Mouse (Mus musculus) spleen, embryonic (tissue): ENCODE results near the gene Mphosph10.

Experiments used
- CTCF ChIA-PET: fragments of 350-600 bp; sonication (Branson Sonifier 250); formaldehyde crosslinking; loops from one replicate; lab custom pipeline; 2022; lab: Charles Lee

The Mphosph10 gene

GRCm38 (mm10) chr7:64392122-64392818 lies at the start of gene Mphosph10, which contains the start of gene Mcee:
Gene Mphosph10, minus strand, starts transcription at chr7:64392268.
Gene Mcee, plus strand, starts transcription at chr7:64392607.
- CTCF ChIA-PET, result no interaction called here

DNA sequence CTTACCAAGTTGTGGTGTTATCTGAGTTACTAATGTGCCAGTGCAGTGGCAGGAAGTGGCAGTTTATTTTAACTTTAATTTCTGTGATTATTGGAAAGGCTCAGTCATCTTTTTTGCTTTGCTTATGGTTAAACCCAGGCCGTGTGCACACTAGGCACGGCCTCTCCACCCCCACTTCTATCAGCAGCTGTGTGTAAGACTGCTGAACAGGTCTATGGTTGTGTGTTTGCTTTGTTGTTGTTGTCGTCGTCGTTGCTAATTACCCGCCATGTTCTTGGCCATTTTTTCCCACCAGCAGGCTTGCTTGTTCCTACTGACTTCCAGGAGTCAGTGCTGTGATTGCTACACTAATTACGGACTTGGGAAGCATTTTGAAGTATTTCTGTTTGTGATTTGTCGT lies 48.5 kb upstream of the Mphosph10 start:
- CTCF ChIA-PET, result no interaction called here

DNA sequence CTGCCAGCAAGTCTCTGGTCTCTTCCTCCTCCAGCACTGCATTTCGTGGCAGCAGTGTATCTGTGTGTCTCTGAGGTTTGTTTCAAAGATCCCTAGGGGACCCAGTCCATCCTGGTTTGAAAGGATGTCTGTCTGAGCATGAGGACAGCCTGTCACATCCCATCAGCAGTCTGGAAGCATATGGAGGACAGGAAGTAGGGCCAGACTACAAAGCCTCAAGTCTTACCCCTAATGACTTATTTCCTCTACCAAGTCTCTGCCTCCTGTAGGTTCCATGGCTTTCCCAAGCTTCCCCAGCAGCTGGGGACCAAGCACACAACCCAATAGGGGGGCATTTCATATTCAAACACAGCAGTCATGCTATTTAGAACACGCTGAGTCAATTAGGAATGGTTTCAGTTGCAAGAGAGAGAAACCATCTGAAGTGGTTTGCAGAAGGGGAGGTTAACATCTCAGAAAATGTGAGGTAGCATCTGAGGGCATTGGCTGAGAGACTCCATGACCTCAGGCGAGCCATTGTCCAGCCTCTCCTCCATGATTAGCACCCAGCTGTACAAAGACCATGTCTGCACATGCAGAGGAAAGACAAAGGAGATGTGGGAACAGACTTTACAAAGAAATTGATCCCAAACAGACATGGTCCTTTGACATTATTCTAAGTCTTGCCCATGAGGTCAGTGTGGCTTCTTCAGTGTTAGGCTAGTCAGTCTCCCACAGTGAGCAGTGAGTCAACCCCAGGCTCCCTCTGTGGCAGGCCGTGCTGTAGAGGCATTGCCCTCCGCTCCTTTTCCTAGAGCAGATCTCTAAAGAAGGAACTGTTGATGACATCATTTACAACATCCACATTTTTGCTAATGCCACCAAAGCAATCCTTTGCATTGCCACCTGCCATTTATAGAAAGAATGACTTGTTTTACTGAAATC lies 47.8 kb upstream of the Mphosph10 start:
- CTCF ChIA-PET, result no interaction called here

- CTCF ChIA-PET, result no interaction called here
These were observed 32.8 kb upstream of the Mphosph10 start for GRCm38 (mm10) chr7:64424861-64425260.

GRCm38 (mm10) chr7:64403989-64404388 lies 11.9 kb upstream of the Mphosph10 start:
- CTCF ChIA-PET, result no interaction called here

GRCm38 (mm10) chr7:64402452-64402851 lies 10.4 kb upstream of the Mphosph10 start:
- CTCF ChIA-PET, result no interaction called here

DNA sequence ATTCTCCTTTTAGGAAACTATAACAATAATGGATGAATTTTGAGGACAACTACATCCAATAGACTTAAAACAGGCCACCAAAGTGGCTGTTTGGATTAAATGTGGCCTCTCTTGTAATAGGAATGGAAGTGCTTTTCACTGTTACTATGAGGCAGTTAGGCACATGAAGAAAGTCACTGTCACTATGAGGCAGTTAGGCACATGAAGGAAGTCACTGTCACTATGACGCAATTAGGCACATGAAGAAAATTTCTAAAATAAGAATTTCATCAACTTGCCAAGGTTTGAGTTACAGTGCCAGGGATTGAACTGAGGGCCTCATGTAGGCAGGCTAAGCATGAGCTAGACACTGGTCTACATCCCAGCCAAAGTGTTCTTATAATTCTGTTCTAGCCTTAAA lies 8.7 kb upstream of the Mphosph10 start:
- CTCF ChIA-PET, result no interaction called here

DNA sequence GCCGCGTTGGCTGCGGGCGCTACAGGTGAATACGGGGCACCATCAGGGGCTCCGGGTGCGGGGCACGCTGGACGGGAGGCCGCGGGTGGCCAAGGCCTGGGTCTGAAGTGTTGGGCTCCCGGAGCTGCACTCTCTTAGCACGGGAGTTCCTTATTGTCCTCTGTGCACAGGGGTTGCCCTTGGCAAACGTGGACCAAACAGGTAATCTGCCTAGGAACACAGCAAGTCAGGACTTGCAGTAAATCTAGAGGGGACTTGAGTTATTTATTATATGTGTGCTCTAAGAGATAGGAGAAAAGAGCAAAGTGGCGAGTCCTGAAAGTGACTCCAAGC lies 717 bp upstream of the Mphosph10 start:
- CTCF ChIA-PET, result no interaction called here

GRCm38 (mm10) chr7:64391479-64391878 lies 589 bp downstream of the Mphosph10 start:
- CTCF ChIA-PET, result no interaction called here

DNA sequence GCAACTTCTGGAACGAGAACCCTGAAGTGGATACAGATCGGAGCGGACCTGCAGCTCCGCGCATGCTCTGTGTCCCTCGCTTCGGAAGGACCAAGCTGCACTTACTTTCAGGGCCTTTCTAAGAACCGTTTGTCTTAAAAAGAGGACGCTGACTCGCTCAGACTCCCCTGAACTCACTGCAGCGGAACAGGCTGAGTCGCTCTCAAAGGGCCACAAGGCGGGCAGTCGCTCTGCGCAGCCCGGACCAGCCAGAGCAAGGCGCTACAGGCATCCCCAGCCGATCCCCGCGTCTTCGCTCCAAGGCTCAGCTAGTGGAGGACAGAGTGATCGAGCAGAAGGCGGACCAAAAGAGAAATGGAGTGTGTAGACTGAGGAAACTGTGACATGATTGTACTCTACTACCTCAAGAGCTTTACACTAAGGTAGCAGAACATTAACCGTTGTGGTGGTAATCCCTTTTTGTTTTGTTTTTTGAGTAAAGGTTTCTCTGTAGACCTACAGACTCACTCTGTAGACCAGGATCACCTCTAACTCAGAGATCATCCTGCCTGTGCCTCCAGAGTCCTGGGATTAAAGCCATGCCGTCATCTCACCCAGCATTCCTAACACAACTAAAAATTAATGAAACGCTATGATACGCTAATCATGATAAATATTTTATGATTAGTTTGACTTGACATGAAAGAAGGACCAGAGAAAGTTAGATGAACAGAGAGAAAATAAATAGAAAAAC lies 18.1 kb downstream of the Mphosph10 start, which contains the start of gene Fan1:
TSS of gene Fan1 (minus strand) at position 266 of the 733 bp plus-strand sequence.
- CTCF ChIA-PET, result no interaction called here

- CTCF ChIA-PET, result no interaction called here
These were observed 18.8 kb downstream of the Mphosph10 start for GRCm38 (mm10) chr7:64373147-64373829.

- CTCF ChIA-PET, result no interaction called here
These were observed 19.9 kb downstream of the Mphosph10 start for GRCm38 (mm10) chr7:64371940-64372878.

- CTCF ChIA-PET, result no interaction called here
These were observed 22.2 kb downstream of the Mphosph10 start for GRCm38 (mm10) chr7:64369841-64370240.

DNA sequence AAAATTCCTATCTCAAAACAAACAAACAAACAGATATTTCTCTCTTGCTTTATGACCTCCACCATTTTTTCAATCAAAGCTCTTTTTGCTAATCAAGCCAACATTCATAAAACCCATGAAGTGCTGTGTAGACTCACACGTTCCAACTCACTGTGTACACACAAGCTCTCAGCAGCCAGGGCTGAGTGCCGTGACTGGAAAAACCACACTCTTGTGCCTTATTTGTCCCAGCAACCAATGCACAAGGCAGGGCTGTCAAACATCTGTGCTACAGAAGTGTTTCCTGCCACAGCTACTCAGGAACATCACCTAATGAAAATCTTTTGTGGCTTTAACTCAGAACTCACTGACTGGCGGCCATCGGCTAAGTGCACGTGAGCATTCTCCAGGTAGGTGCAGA lies 26.2 kb downstream of the Mphosph10 start:
- CTCF ChIA-PET, result no interaction called here

- CTCF ChIA-PET, result no interaction called here
These were observed 31.5 kb downstream of the Mphosph10 start for GRCm38 (mm10) chr7:64360586-64360945.

- CTCF ChIA-PET, result no interaction called here
These were observed 32.0 kb downstream of the Mphosph10 start for GRCm38 (mm10) chr7:64359943-64360585.

DNA sequence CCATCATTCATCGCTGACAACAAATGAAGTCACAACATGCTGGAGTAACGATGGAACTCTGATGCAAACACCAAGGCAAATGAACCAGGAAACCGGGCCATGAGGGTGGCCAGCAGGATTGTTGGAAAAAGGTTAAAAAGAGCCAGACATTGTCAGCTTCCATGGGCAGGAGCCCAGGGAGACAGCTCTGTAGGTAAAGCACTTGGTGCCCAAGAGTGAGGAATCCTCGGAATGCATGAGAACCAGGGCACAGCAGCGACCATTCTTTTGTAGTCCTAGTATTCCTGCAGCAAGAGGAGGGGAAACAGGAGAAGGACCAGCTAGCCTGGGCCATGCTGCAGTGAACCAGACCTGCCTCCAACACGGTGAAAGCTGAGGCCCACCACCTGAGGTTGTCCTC lies 33.4 kb downstream of the Mphosph10 start:
- CTCF ChIA-PET, result no interaction called here

DNA sequence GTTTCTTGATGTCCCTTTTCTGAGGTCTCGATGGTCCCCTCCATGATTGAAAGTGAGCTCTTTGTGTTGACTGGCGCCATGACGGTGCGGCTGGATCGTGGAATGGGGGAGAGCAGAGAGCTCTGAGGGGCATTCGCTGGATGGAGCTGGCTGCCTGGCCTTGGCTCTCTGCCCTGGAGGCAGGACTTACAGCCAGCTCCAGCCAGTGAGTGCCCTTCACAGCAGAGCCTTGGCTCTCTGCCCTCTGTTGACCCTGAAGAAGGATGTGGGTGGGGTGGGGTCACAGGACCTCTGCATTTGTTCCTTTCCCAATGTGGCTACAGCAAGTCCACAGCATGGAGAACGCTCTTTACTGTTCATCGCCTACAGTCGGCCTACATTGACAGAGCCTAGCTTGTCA lies 34.7 kb downstream of the Mphosph10 start:
- CTCF ChIA-PET, result no interaction called here

DNA sequence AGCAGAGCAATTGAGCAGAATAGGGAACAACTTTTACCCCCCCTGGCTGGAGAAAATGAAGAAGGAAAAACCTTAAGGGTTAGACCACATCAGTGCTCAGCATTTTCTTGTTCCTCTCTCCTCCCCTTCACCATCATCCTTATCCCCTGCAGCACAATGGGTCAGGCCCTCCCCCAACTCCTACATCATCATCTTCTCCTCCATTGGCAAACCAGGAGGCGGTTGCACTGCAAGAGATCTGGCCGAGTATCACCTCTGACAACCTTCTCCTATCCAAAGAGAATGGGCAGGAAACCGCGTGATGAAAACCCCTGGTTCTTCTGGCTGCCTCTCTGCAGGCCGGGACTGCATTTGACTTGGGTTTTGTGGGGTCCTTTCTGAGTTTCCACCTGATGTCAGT lies 35.4 kb downstream of the Mphosph10 start:
- CTCF ChIA-PET, result interaction anchor here (0.6 kb wide), 1 partner anchor 42 kb away, joined by 3 read pairs; no protein-coding TSS in a partner anchor

DNA sequence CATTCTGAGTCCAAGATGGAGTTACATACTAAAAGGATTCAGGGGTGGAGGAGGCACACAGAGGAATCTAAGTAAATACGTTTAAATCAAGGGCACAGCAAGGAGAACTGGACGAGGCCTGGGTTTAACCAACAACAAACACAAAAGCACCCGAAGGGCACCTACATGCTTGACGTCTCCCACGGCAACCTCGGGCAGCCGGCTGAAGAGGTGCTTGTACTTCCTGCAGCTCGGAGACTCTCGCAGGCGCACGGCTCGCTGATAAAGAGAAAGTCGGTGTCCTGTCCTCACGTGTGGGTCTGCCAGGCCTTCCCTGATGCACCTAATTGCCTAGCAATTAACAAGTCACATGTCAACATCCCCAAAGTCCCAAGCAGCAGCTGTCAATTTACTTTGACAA lies 37.9 kb downstream of the Mphosph10 start:
- CTCF ChIA-PET, result no interaction called here
